Mouse (Mus musculus) left cerebral cortex, adult 11 months (tissue): ENCODE measurements around the gene Gm27027.

Experiments used
- DNase-seq: peaks from one replicate; pipeline ENCODE4 v3.0.0; 2022; ENCODE audit warnings: low spot score

The Gm27027 gene

DNA sequence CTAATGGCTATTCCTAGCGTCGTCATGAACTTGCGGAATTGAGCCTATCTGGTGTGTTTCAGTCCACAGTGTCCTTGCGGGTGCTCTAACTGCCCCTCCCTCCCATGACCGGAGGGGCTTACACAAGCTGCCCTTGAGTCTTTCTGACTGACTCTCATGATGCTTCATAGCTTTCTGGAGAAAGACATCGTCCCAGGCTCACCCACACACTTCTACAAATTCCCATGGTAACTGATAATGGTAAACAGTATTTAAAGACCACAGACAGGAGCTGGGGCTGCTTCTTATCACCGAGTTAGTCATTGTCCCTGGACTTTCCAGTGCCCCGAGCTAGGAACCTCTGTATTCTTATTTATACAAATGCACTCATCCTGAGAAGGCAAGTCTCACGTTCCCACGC, 67.3 kb downstream of the Gm27027 start:
- DNase-seq: no peak

DNA sequence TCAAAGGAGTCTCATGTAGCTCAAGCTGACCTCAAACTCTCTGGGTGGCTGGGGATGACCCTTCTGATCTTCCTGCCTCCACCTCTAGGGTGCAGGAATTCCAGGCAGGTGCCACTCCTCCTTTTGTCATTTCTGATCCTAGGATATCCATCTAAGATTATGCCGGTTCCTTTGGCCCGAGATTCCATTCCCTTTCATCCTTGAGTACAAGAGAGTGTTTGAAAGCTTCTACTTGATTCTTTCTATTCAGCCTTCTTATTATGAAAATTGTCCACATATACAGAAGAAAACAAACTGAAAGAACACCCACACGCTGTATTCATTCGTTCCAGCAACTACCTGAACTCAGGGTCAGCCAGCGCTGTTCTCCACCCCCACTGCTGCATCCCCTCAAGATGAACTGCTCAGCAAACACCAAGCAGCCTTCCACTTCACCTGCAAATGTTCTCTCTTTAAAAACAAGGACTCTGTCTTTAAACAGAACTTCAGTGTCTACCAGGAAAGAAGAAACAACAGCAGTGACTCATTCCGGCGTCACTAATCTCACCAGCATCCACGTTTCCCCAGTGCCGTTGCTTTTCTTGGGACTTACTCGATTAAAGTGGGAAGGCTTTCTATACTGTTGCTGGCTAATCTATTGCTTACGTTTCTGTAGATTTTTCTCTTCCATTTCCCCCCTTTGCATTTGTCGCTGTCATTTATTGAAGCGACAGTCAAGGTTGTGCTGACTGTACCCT, 68.3 kb downstream of the Gm27027 start:
- no peak for DNase-seq

DNA sequence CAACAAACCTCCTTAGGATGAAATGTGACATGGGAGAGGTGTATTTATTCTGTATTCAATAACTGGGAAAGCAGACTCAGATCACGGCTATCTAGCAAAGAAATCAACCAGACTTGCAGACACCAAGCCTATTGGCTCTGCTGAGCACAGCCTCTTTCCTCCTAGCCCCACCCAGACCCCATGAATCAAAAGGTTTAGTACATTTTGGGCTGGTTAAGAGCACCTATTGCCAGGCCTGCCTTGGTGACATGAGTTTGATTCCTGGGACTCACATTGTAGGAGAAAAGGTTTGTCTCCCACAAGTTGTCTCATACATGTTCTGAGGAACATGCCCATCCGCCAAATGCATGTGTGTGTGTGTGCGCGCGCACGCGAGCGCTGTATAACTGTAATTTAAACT, 70.0 kb downstream of the Gm27027 start:
- no peak for DNase-seq

DNA sequence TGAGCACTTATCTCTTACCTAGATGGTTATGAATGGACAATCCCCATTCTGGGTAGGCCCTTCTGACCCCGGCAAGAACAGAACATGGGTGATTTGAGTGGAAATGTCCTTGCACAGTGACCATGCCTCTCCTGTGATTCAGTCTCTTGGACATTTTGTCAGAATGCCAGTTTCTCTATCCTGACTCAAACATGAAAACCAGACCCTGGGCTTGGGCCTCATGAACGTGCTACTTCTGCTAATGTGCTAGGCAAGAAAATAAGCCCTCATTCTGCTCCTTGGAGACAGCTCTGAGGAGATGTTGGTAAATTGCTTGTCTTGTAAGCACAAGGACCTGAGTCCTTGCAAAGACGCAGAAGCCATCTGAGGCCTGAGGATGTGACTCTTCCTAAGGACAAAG, 77.1 kb downstream of the Gm27027 start:
- no peak for DNase-seq

DNA sequence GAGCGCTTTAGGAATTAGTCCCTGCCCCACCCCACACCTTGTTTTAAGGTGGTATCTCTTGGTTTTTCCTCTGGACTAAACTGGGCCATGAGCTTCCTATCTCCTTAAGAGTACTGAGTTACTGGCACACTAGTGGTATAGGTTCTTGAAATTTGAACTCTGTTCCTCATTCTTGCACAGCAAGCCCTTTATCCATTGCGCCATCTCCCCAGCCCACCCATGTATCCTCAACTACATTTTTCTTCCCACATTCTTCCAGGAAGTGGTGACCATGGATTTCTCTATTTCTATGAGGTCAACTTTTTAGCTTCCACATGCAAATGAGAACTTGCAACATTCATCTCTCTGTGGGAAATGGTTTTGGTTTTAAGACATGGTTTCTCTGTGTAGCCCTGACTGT, 82.6 kb downstream of the Gm27027 start:
- DNase-seq: no peak

DNA sequence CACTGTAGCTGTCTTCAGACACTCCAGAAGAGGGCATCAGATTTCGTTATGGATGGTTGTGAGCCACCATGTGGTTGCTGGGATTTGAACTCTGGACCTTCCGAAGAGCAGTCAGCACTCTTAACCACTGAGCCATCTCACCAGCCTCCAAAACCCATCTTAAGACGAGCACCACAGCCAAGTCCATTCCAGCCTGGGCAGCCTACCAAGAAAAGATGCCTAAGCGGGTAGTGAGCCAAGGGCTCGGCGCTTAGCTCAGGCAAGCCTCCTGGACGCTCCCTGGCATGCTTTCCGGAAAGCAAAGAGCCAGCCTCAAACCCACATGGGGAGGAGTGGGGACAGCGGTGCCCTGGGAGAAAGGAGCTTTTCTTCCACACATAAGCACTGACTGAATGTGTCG, 84.2 kb downstream of the Gm27027 start:
- DNase-seq: no peak

DNA sequence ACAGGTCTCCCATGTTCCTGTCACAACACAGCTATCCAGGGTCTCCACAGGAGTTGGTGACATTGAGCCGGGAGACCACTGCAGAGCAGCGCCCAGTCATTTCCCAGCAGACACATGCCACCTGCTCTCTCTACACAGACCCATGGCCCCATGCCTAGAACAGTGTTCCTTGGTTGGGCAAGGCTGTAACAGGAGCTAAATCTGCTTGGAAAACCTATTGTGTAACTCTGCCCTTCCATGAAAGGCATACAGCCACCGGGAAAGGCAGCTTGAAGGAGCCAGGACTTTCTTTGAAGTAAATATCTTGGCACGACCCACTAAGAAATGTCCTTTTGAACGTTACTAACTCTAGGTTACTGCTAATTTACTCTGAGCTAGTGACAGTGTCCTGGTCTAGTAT, 86.4 kb downstream of the Gm27027 start:
- DNase-seq: no peak

DNA sequence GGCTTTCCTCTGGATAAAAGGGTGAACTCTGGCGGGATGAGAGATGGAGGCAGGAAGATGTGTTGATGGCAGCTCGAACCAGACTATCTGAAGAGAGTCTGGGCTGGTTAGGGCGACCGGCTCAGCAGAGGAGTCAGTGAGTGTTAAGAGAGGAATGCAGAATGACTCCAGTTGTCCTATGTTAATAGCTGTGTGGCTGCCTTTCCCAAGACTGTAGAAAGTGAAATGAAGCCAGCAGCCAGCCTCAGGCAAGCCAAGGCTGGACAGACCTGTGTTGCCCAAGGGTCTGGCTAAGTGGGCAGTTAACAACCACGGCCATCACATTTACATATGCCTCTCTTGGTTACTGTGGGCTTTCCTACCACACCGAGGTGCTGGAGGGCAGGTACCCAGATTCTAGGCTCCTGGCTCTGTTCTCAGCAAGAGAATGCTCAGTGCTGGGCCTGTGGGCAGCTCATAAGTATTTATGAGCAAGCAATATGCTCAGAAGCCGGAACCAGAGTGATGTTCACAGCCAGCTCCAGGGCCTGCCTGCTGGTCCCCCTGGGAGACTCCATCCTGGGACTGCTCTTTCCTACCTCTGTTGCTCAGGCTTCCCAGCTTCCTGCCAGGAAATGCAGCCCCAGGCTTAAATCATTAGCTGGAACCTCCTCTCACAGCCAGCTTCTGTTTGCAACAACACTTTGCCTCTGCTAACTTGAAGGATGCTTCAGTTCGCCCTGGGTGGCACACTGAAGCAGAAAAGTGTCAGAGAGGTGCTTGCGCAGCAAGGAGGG, 88.4 kb downstream of the Gm27027 start:
- no peak for DNase-seq
